Mouse (Mus musculus) MEL (cell line): ENCODE measurements around the gene A630095N17Rik. TPM values are rescaled to one million over a fixed set of nuclear protein-coding genes. Genes with fewer than 3 reads are reported as not detected.

Source experiments
- DNase-seq: peaks from one replicate; pipeline ENCODE4 v3.0.0; 2011; ENCODE audit warnings: low read depth, low spot score
- H3K27ac ChIP-seq: 2 replicates; pipeline ENCODE4 v1.5.1; 2012; ENCODE audit warnings: low read depth, mild to moderate bottlenecking, control low read depth, low read length, moderate library complexity; ENCODE audit not compliant: control insufficient read depth
- H3K27me3 ChIP-seq, 2 experiments: fragments of 150-350 bp in 1 of 2; sonication (generic) in 1 of 2; 2 replicates each; pipeline ENCODE4 v1.6.1; 2012; ENCODE audit warnings: low read length in 2 of 2, mild to moderate bottlenecking in 2 of 2, improper control_type of control experiment in 1 of 2, moderate library complexity in 1 of 2; ENCODE audit not compliant: insufficient read depth in 2 of 2, control insufficient read depth in 1 of 2
- H3K36me3 ChIP-seq, 2 experiments: 2 replicates each; pipeline ENCODE4 v1.6.1; 2012 to 2014; ENCODE audit warnings: low read length in 2 of 2, improper control_type of control experiment in 1 of 2, inconsistent platforms in 1 of 2, mild to moderate bottlenecking in 1 of 2; ENCODE audit not compliant: insufficient read depth in 2 of 2, control insufficient read depth in 1 of 2
- H3K4me1 ChIP-seq, 2 experiments: fragments of 150-350 bp in 1 of 2; sonication (generic) in 1 of 2; 2 replicates each; pipeline ENCODE4 v1.6.1; 2012; ENCODE audit warnings: low read length in 2 of 2, improper control_type of control experiment in 1 of 2, mild to moderate bottlenecking in 1 of 2; ENCODE audit not compliant: insufficient read depth in 2 of 2, control insufficient read depth in 1 of 2
- H3K4me3 ChIP-seq, 2 experiments: fragments of 150-350 bp in 1 of 2; sonication (generic) in 1 of 2; 2 replicates each; pipeline ENCODE4 v1.5.1; 2012; ENCODE audit warnings: low read depth in 2 of 2, low read length in 2 of 2, mild to moderate bottlenecking in 2 of 2, moderate library complexity in 2 of 2, control low read depth in 1 of 2, improper control_type of control experiment in 1 of 2; ENCODE audit not compliant: control insufficient read depth in 1 of 2, insufficient read depth in 1 of 2
- H3K79me2 ChIP-seq: 2 replicates; pipeline ENCODE4 v1.6.1; 2012; ENCODE audit warnings: mild to moderate bottlenecking, low read length, moderate library complexity; ENCODE audit not compliant: control insufficient read depth, poor library complexity, insufficient read depth
- H3K9ac ChIP-seq: 2 replicates; pipeline ENCODE4 v1.6.1; 2012; ENCODE audit warnings: low read depth, mild to moderate bottlenecking, control low read depth, low read length, moderate library complexity; ENCODE audit not compliant: control insufficient read depth, poor library complexity, severe bottlenecking
- H3K9me3 ChIP-seq: fragments of 150-350 bp; sonication (generic); replicated peaks from 2 replicates; pipeline ENCODE4 v1.6.1; 2012; ENCODE audit warnings: mild to moderate bottlenecking, low read length, improper control_type of control experiment, moderate library complexity; ENCODE audit not compliant: insufficient read depth
- BHLHE40 ChIP-seq: IDR thresholded peaks from 2 replicates; pipeline ENCODE4 v1.6.1; 2012; ENCODE audit warnings: low read depth, mild to moderate bottlenecking, inconsistent platforms, low read length, improper control_type of control experiment, borderline replicate concordance
- CHD1 ChIP-seq: IDR thresholded peaks from 2 replicates; pipeline ENCODE4 v1.6.1; 2012; ENCODE audit warnings: low read depth, mild to moderate bottlenecking, inconsistent platforms, low read length, improper control_type of control experiment
- CHD2 ChIP-seq: IDR thresholded peaks from 2 replicates; pipeline ENCODE4 v1.6.1; 2011; ENCODE audit warnings: low read length, improper control_type of control experiment
- CTCF ChIP-seq, 3 experiments: IDR thresholded peaks in 2 of 3; conservative IDR thresholded peaks in 1 of 3; 2 replicates each; pipeline ENCODE4 v1.5.1; 2011 to 2012; ENCODE audit warnings: low read length in 3 of 3, low read depth in 2 of 3, mild to moderate bottlenecking in 2 of 3, improper control_type of control experiment in 1 of 3, inconsistent platforms in 1 of 3, mixed read lengths in 1 of 3, moderate library complexity in 1 of 3; ENCODE audit not compliant: control insufficient read depth in 1 of 3, insufficient read depth in 1 of 3, poor library complexity in 1 of 3, severe bottlenecking in 1 of 3
- E2F4 ChIP-seq: IDR thresholded peaks from 2 replicates; pipeline ENCODE4 v1.6.1; 2011; ENCODE audit warnings: low read depth, low read length, improper control_type of control experiment, borderline replicate concordance
- ELF1 ChIP-seq: IDR thresholded peaks from 2 replicates; pipeline ENCODE4 v1.6.1; 2014; ENCODE audit warnings: low read depth, mild to moderate bottlenecking, inconsistent platforms, low read length, improper control_type of control experiment, moderate library complexity
- EP300 ChIP-seq, 2 experiments: IDR thresholded peaks; 2 replicates each; pipeline ENCODE4 v1.6.1; 2011; ENCODE audit warnings: improper control_type of control experiment in 2 of 2, low read length in 2 of 2, low read depth in 1 of 2, mild to moderate bottlenecking in 1 of 2
- ETS1 ChIP-seq: IDR thresholded peaks from 2 replicates; pipeline ENCODE4 v1.6.1; 2012; ENCODE audit warnings: low read depth, mild to moderate bottlenecking, inconsistent platforms, low read length, improper control_type of control experiment, moderate library complexity
- GATA1 ChIP-seq: IDR thresholded peaks from 2 replicates; pipeline ENCODE4 v1.6.1; 2011; ENCODE audit warnings: low read depth, low read length, improper control_type of control experiment
- HCFC1 ChIP-seq: IDR thresholded peaks from 2 replicates; pipeline ENCODE4 v1.6.1; 2012; ENCODE audit warnings: low read depth, mild to moderate bottlenecking, inconsistent platforms, low read length, improper control_type of control experiment, moderate library complexity
- JUND ChIP-seq: IDR thresholded peaks from 2 replicates; pipeline ENCODE4 v1.6.1; 2011; ENCODE audit warnings: low read depth, mild to moderate bottlenecking, improper control_type of control experiment, low read length
- KAT2A ChIP-seq: conservative IDR thresholded peaks from 2 replicates; pipeline ENCODE4 v1.6.1; 2012; ENCODE audit warnings: low read depth, low read length, improper control_type of control experiment, inconsistent platforms
- MAFK ChIP-seq: IDR thresholded peaks from 2 replicates; pipeline ENCODE4 v1.6.1; 2011; ENCODE audit warnings: low read depth, mild to moderate bottlenecking, low read length, improper control_type of control experiment, borderline replicate concordance
- MAZ ChIP-seq: IDR thresholded peaks from 2 replicates; pipeline ENCODE4 v1.6.1; 2012; ENCODE audit warnings: low read depth, mild to moderate bottlenecking, inconsistent platforms, low read length, improper control_type of control experiment
- MXI1 ChIP-seq: IDR thresholded peaks from 2 replicates; pipeline ENCODE4 v1.6.1; 2011; ENCODE audit warnings: mild to moderate bottlenecking, low read depth, low read length, improper control_type of control experiment
- MYB ChIP-seq: IDR thresholded peaks from 2 replicates; pipeline ENCODE4 v1.6.1; 2011; ENCODE audit warnings: mild to moderate bottlenecking, low read depth, low read length, improper control_type of control experiment
- MYC ChIP-seq: IDR thresholded peaks from 2 replicates; pipeline ENCODE4 v1.6.1; 2011; ENCODE audit warnings: low read depth, mild to moderate bottlenecking, low read length, improper control_type of control experiment, moderate library complexity
- NELFE ChIP-seq: IDR thresholded peaks from 2 replicates; pipeline ENCODE4 v1.6.1; 2011; ENCODE audit warnings: low read depth, low read length, improper control_type of control experiment
- NRF1 ChIP-seq: IDR thresholded peaks from 2 replicates; pipeline ENCODE4 v1.6.1; 2014; ENCODE audit warnings: low read depth, mild to moderate bottlenecking, inconsistent platforms, low read length, improper control_type of control experiment, moderate library complexity; ENCODE audit not compliant: poor library complexity, insufficient read depth, severe bottlenecking
- POLR2A ChIP-seq, 2 experiments: IDR thresholded peaks; 2 replicates each; pipeline ENCODE4 v1.6.1; 2011 to 2012; ENCODE audit warnings: low read length in 2 of 2, mild to moderate bottlenecking in 2 of 2, control low read depth in 1 of 2, improper control_type of control experiment in 1 of 2, low read depth in 1 of 2, moderate library complexity in 1 of 2; ENCODE audit not compliant: control insufficient read depth in 1 of 2, insufficient read depth in 1 of 2, poor library complexity in 1 of 2
- POLR2AphosphoS2 ChIP-seq: IDR thresholded peaks from 2 replicates; pipeline ENCODE4 v1.6.1; 2011; ENCODE audit warnings: low read length, improper control_type of control experiment
- POLR2AphosphoS5 ChIP-seq: IDR thresholded peaks from 2 replicates; pipeline ENCODE4 v1.6.1; 2012; ENCODE audit warnings: low read depth, borderline replicate concordance, mild to moderate bottlenecking, inconsistent platforms, low read length, moderate library complexity, mixed read lengths
- RAD21 ChIP-seq: IDR thresholded peaks from 2 replicates; pipeline ENCODE4 v1.6.1; 2011; ENCODE audit warnings: mild to moderate bottlenecking, low read depth, low read length, improper control_type of control experiment
- RCOR1 ChIP-seq: IDR thresholded peaks from 2 replicates; pipeline ENCODE4 v1.6.1; 2012; ENCODE audit warnings: low read depth, mild to moderate bottlenecking, inconsistent platforms, low read length, improper control_type of control experiment
- SMC3 ChIP-seq: IDR thresholded peaks from 2 replicates; pipeline ENCODE4 v1.6.1; 2011; ENCODE audit warnings: low read depth, low read length, improper control_type of control experiment
- TAL1 ChIP-seq: IDR thresholded peaks from 2 replicates; pipeline ENCODE4 v1.6.1; 2012; ENCODE audit warnings: mild to moderate bottlenecking, inconsistent platforms, low read length, moderate library complexity, mixed read lengths
- TBP ChIP-seq: IDR thresholded peaks from 2 replicates; pipeline ENCODE4 v1.8.0; 2011; ENCODE audit warnings: low read depth, low read length, improper control_type of control experiment
- TCF12 ChIP-seq: IDR thresholded peaks from 2 replicates; pipeline ENCODE4 v1.6.1; 2014; ENCODE audit warnings: low read depth, mild to moderate bottlenecking, inconsistent platforms, low read length, improper control_type of control experiment, moderate library complexity
- UBTF ChIP-seq: IDR thresholded peaks from 2 replicates; pipeline ENCODE4 v1.6.1; 2012; ENCODE audit warnings: low read depth, mild to moderate bottlenecking, inconsistent platforms, low read length, improper control_type of control experiment, moderate library complexity, borderline replicate concordance; ENCODE audit not compliant: insufficient read depth
- USF1 ChIP-seq: IDR thresholded peaks from 2 replicates; pipeline ENCODE4 v1.6.1; 2014; ENCODE audit warnings: low read depth, mild to moderate bottlenecking, inconsistent platforms, low read length, improper control_type of control experiment, moderate library complexity
- USF2 ChIP-seq, 2 experiments: IDR thresholded peaks; 2 replicates each; pipeline ENCODE4 v1.6.1; 2011 to 2012; ENCODE audit warnings: improper control_type of control experiment in 2 of 2, low read length in 2 of 2, borderline replicate concordance in 1 of 2, inconsistent platforms in 1 of 2, low read depth in 1 of 2, mild to moderate bottlenecking in 1 of 2; ENCODE audit not compliant: insufficient read depth in 1 of 2
- ZC3H11A ChIP-seq: IDR thresholded peaks from 2 replicates; pipeline ENCODE4 v1.6.1; 2012; ENCODE audit warnings: low read depth, mild to moderate bottlenecking, inconsistent platforms, low read length, improper control_type of control experiment
- ZKSCAN1 ChIP-seq: IDR thresholded peaks from 2 replicates; pipeline ENCODE4 v1.6.1; 2012; ENCODE audit warnings: low read depth, mild to moderate bottlenecking, inconsistent platforms, low read length, improper control_type of control experiment, moderate library complexity
- ZMIZ1 ChIP-seq: IDR thresholded peaks from 2 replicates; pipeline ENCODE4 v1.6.1; 2012; ENCODE audit warnings: low read depth, mild to moderate bottlenecking, inconsistent platforms, low read length, improper control_type of control experiment, moderate library complexity
- ZNF384 ChIP-seq: IDR thresholded peaks from 2 replicates; pipeline ENCODE4 v1.6.1; 2012; ENCODE audit warnings: low read depth, mild to moderate bottlenecking, inconsistent platforms, low read length, improper control_type of control experiment
- polyA plus RNA-seq, 2 experiments: library from polyadenylated mRNA; stranded (reverse) in 1 of 2; unstranded in 1 of 2; fragments of >175 nt in 1 of 2; fragments of >200 nt in 1 of 2; gene quantifications; 2 replicates each; pipeline versions ENCODE4 v1.2.1 to v1.2.4; 2012; ENCODE audit warnings: low replicate concordance in 2 of 2, low read depth in 1 of 2; ENCODE audit not compliant: insufficient read length in 2 of 2, insufficient read depth in 1 of 2, missing spikeins in 1 of 2
- total RNA-seq: library from RNA; depleted of rRNA; stranded (reverse); fragments of 300-350 nt; gene quantifications from 2 replicates; pipeline ENCODE4 v1.2.3, GENCODE M21; 2012

A630095N17Rik gene
- total and polyA plus RNA-seq, 3 experiments = 0.58 to 0.82 TPM; not detected in 1

DNA sequence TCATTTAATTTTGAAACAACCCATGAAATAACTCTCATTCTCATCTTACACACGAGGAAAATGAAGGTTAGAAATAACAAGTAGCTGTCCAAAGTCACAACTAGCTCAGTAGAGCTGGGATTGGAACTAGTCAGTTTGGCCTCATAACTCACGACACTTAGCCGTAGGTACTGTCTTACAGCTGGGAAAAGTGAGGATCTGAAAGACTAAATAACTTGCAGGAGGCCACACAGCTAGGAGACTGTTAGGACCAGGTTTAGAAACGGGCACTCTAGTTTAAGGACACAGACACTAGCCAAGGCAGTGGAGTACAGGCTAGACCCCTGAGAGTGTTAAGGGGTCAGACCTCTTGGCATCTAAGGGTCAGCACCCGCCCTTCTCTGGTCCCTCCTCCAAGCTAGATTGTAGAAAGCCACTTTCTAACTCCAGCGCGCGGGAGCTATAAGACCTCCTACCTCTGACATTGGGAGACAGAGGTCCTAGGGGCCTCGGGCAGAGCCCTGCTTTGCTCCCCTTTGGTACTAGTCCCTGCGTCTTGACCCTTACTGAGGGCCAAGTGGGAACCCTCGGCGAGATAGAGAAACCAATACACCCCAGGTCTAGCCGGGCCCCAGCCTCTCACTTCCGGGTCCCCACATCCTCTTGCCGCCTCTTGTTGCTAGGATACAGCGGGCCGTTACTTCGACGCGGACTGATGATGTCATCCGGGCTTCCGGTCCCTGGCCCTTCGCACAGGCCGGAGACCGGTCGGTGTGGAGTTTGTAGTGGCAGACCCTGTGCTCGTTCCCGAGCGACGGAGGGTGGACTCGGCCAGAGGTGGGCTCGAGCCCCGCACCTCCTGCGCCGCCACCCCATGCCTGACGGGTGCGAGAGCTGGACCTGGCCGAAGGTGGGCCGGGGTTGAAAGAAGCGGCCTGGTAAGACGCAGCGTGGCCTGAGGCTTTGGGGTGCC is 21.5 kb downstream of the A630095N17Rik start, which contains the start of the genes Glb1l and Stk16:
Gene Glb1l, minus strand, starts transcription at position 678 of the 952 bp plus-strand sequence.
Gene Stk16, plus strand, starts transcription at position 703 of the 952 bp plus-strand sequence.
- Histone ChIP-seq H3K27ac (peak within 1 kb of the TSS; percentile 84), H3K9me3 (no peaks in the 10 kb centered on the region), H3K36me3 (peaks cover 9 to 46% of the 10 kb centered on the region in 2 experiments; a peak in 3 of 4 replicates), H3K27me3 (no peaks in the 10 kb centered on the region), H3K9ac (peak within 1 kb of the TSS; percentile 96), H3K4me3 (peak within 1 kb of the TSS; percentile 50 to 89), H3K79me2 (peaks cover 52% of the 10 kb centered on the region), H3K4me1 (peaks cover 2 to 43% of the 10 kb centered on the region in 2 experiments; a peak in 3 of 4 replicates)
- DNase-seq = peak; percentile 97
- no peak for TF ChIP-seq CHD2
- TF ChIP-seq ZMIZ1 = peak; percentile 36; the same call in 1 of the 2 replicates
- peak; percentile 64; the same call in 1 of the 2 replicates for TF ChIP-seq MAZ
- no peak for TF ChIP-seq USF2 (IDR thresholded peaks at IDR 0.05; ENCODE audit: borderline replicate concordance in 1 of 2, insufficient read depth in 1 of 2, low read depth in 1 of 2, low read length in 2 of 2)
- no peak for TF ChIP-seq ZNF384
- peak; percentile 99 for TF ChIP-seq ELF1
- peak in 1 of 2 experiments; percentile 51; a peak in 2 of 4 replicates for TF ChIP-seq EP300 (IDR thresholded peaks at IDR 0.05; ENCODE audit: low read depth in 1 of 2, low read length in 2 of 2)
- TF ChIP-seq RAD21 = no peak
- no peak for TF ChIP-seq GATA1
- no peak for TF ChIP-seq CTCF (IDR thresholded peaks at IDR 0.05 in 2 of 3, conservative IDR thresholded peaks at IDR 0.05 in 1 of 3; ENCODE audit: control insufficient read depth in 1 of 3, insufficient read depth in 1 of 3, low read depth in 2 of 3, low read length in 3 of 3, poor library complexity in 1 of 3, severe bottlenecking in 1 of 3)
- no peak for TF ChIP-seq POLR2AphosphoS5
- no peak for TF ChIP-seq USF1
- no peak for TF ChIP-seq SMC3
- TF ChIP-seq JUND = no peak
- TF ChIP-seq POLR2AphosphoS2 = peak; percentile 47; the same call in 1 of the 2 replicates
- no peak for TF ChIP-seq E2F4
- peak; percentile 85 to 89 for TF ChIP-seq POLR2A (IDR thresholded peaks at IDR 0.05; ENCODE audit: control insufficient read depth in 1 of 2, insufficient read depth in 1 of 2, low read depth in 1 of 2, low read length in 2 of 2, poor library complexity in 1 of 2)
- no peak for TF ChIP-seq CHD1
- no peak for TF ChIP-seq NRF1
- peak; percentile 39; the same call in 1 of the 2 replicates for TF ChIP-seq MYC
- peak; percentile 92 for TF ChIP-seq MXI1
- no peak for TF ChIP-seq ZC3H11A
- no peak for TF ChIP-seq TBP
- peak; percentile 60; the same call in 1 of the 2 replicates for TF ChIP-seq ETS1
- peak; percentile 57; the same call in 1 of the 2 replicates for TF ChIP-seq TCF12
- TF ChIP-seq TAL1 = no peak
- peak; percentile 90 for TF ChIP-seq MYB
- no peak for TF ChIP-seq BHLHE40
- peak; percentile 60; the same call in 1 of the 2 replicates for TF ChIP-seq KAT2A
- no peak for TF ChIP-seq RCOR1
- TF ChIP-seq UBTF = peak; percentile 51; the same call in 1 of the 2 replicates
- TF ChIP-seq ZKSCAN1 = no peak
- TF ChIP-seq NELFE = peak; percentile 78
- TF ChIP-seq MAFK = no peak
- TF ChIP-seq HCFC1 = peak; percentile 95
